Mouse (Mus musculus) megakaryocyte, embryonic 14.5 days (primary cell): ENCODE results near the gene Gcnt1. TPM values are rescaled to one million over a fixed set of nuclear protein-coding genes. Genes with fewer than 3 reads are reported as not detected.

ENCODE experiments used
- H3K27me3 ChIP-seq: replicated peaks from 2 replicates; pipeline ENCODE3; 2012; ENCODE audit warnings: inconsistent platforms
- H3K36me3 ChIP-seq: replicated peaks from 2 replicates; pipeline ENCODE3; 2012; ENCODE audit warnings: low read length, inconsistent platforms, mixed read lengths
- H3K4me1 ChIP-seq: 2 replicates; pipeline ENCODE4 v1.6.1; 2012; ENCODE audit warnings: inconsistent platforms
- H3K4me3 ChIP-seq: replicated peaks from 2 replicates; pipeline ENCODE3; 2012; ENCODE audit warnings: moderate library complexity, mild to moderate bottlenecking, inconsistent platforms
- H3K9me3 ChIP-seq: 2 replicates; pipeline ENCODE4 v1.6.1; 2012; ENCODE audit warnings: inconsistent platforms
- FLI1 ChIP-seq: IDR thresholded peaks from 2 replicates; pipeline ENCODE4 v1.6.1; 2012; ENCODE audit warnings: low read length, inconsistent platforms, mixed read lengths
- GATA1 ChIP-seq: IDR thresholded peaks from 3 replicates; pipeline ENCODE4 v1.6.1; 2012; ENCODE audit warnings: mixed read lengths, low read length, inconsistent platforms, borderline replicate concordance
- polyA plus RNA-seq: library from polyadenylated mRNA; stranded (reverse); fragments of >175 nt; gene quantifications from 2 replicates; pipeline ENCODE4 v1.2.3, GENCODE M21; 2012; ENCODE audit warnings: low replicate concordance; ENCODE audit not compliant: insufficient read depth

Gcnt1 gene
- polyA plus RNA-seq, 1 experiment = 0.73 TPM

DNA sequence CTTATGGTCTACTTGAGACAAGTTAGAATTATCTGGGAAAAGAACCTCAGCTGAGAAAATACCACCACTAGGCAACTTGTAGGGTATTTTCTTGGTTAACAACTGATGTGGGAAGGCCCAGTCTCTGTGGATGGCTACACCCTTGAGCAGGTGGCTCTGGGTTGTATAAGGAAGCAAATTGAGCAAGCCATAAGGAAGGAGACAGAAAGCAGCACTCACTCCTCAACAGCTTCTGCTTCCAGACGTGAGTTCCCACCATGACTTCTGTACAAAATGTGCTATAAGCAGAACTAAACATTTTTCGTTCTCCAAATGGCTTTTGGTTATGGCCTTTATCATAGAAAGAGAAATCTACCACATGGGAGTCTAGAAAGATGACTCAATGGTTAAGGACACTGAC, 58.2 kb downstream of the Gcnt1 start:
- H3K9me3 ChIP-seq = no peaks in the 10 kb centered on the region
- H3K36me3 ChIP-seq = peaks cover 8% of the 10 kb centered on the region
- H3K4me1 ChIP-seq = 0 out of 2 replicates have a peak, but pooled peaks cover 3% of the 10 kb centered on the region
- no peak overlapping the region for H3K4me3 ChIP-seq
- no peak for TF ChIP-seq FLI1
- TF ChIP-seq GATA1 = no peak
- no peaks in the 10 kb centered on the region for H3K27me3 ChIP-seq

DNA sequence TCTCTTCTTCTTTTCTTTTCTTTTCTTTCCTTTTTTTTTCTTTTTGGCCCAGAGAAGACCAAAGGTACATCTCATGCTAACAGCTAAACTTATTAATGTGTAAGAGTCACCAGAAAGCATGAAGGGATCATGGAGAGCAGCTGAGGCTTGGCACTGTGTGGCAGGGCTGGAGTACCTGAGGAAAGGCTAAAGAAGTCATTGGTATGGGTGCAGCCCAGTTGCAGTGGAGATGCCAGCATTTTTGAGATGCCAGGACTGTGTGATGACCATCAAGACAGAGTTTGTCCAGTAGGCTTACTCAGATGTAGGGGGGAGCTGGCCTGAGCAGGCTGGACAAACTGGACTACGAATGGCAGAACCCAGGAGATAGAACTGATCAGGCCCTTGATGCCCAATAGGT, 58.9 kb downstream of the Gcnt1 start:
- TF ChIP-seq GATA1 = no peak
- TF ChIP-seq FLI1 = no peak
- Histone ChIP-seq H3K36me3 (peaks cover 6% of the 10 kb centered on the region), H3K4me3 (no peak overlapping the region), H3K27me3 (no peaks in the 10 kb centered on the region), H3K9me3 (no peaks in the 10 kb centered on the region), H3K4me1 (0 out of 2 replicates have a peak, but pooled peaks cover 3% of the 10 kb centered on the region)

DNA sequence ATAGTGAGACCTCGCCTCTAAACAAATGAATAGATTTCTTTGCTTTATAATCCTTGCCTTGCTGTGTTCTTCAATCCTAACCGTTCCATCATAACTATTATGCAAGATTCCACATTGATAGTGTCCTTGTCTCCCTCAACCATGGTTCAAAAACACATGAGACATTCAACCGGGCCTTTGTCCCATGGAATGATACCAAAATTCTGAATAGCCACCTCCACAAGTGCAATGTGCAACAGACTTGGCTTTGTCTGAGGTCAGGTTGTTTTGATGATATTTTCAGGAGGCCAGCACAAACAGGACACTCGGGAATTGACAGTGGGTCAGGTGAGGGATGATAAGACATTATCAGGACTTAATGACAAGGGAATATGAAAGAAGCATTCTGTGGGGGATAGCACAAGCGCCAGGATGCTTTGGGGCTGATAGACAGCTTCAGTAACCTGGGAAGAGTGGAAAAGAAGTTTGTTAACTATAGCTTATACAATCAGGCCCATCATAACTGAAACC, 59.9 kb downstream of the Gcnt1 start:
- peaks cover 5% of the 10 kb centered on the region for H3K36me3 ChIP-seq
- no peak for TF ChIP-seq GATA1
- no peak for TF ChIP-seq FLI1
- no peak overlapping the region for H3K4me3 ChIP-seq
- no peaks in the 10 kb centered on the region for H3K9me3 ChIP-seq
- H3K4me1 ChIP-seq = 0 out of 2 replicates have a peak, but pooled peaks cover 3% of the 10 kb centered on the region
- H3K27me3 ChIP-seq = no peaks in the 10 kb centered on the region

DNA sequence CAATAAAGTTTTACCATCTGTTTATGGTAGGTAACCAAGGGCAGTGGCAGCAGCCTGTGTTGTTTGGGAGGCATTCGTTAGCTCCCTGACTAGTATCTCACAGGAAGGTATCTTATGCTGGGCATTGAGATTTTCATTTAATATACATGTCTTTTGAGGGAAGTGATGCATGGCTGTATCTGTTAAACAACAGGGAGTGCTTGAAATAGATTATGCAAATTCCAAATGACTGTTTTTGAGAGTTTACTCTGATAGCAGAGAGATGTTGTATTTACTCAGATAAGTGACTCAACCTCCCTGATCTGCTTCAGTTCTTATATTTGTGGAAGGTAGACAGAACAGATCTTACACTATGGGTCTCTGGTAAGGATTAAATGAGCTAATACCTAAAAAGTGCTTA, 61.1 kb downstream of the Gcnt1 start:
- Histone ChIP-seq H3K36me3 (peaks cover 3% of the 10 kb centered on the region), H3K27me3 (no peaks in the 10 kb centered on the region), H3K9me3 (no peaks in the 10 kb centered on the region), H3K4me1 (0 out of 2 replicates have a peak, but pooled peaks cover 3% of the 10 kb centered on the region), H3K4me3 (no peak overlapping the region)
- TF ChIP-seq GATA1 (no peak), FLI1 (no peak)

DNA sequence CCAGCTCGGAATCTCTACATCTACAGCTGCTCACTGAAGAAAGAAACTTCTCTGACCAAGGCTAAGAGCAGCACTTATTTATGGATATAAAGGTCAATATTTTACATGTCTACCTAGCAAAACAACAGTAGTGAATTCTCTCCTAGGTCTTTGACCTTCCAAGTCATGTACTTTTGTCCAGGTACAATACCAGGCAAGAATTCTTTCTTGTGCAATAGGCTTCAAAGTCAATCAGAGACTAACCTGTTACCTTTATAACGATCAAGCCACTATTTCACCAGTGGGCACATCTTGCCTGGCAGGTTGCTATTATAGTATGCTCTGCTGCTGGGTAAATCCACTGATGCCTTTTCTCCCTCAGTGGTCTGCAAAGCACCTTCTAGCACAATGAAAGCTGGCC, 61.6 kb downstream of the Gcnt1 start:
- Histone ChIP-seq H3K4me3 (no peak overlapping the region), H3K27me3 (no peaks in the 10 kb centered on the region), H3K9me3 (no peaks in the 10 kb centered on the region), H3K36me3 (no peaks in the 10 kb centered on the region), H3K4me1 (0 out of 2 replicates have a peak, but pooled peaks cover 3% of the 10 kb centered on the region)
- TF ChIP-seq FLI1 = no peak

DNA sequence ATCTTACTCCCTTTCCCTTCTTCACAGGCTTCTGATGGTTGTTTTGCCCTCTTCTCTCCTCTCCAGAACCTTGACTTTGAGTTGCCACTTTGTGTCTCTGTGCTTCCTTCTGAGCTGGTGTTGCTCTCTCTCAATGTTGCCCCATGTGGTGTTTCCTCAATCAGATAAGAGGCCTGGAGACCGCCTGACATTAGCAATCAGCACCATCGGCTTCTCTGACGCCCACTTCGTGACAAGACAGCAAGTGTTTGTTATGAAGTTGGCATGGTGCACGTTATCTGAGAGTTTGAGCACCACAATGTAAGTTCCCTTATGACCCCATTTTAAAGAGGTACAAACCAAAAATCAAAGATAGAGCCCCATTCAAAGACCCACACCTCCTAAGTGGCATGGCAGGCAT, 76.6 kb downstream of the Gcnt1 start:
- no peaks in the 10 kb centered on the region for H3K9me3 ChIP-seq
- H3K27me3 ChIP-seq = no peaks in the 10 kb centered on the region
- H3K36me3 ChIP-seq = peaks cover 3% of the 10 kb centered on the region
- H3K4me3 ChIP-seq = no peak overlapping the region
- peaks cover 18% of the 10 kb centered on the region for H3K4me1 ChIP-seq
- TF ChIP-seq GATA1 (no peak), FLI1 (no peak)

DNA sequence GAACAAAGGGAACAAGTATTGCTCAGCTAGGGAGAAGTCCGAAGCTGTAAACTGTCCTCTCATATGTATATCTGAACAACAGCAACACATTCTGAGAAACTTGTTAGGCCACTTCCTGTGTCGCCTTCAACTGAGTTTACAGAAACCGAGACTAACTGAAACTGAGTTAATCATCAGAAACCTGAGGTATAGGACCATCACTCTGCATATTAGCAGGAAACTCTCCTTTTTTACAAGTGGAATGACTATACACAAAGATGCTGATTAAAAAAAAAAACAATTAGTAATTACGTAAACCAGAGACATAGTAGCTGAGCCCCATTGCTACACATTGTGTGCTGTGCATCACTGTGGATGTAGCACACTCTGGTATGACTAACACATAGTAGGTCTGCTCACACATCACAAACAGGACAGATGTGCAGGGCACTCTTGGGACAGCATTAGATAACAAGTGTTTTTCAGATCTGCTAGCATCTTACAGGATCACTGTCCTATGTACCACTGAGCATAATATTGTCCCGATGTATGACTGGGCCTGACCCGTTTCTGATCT, 77.4 kb downstream of the Gcnt1 start:
- no peak for TF ChIP-seq FLI1
- TF ChIP-seq GATA1 = no peak

DNA sequence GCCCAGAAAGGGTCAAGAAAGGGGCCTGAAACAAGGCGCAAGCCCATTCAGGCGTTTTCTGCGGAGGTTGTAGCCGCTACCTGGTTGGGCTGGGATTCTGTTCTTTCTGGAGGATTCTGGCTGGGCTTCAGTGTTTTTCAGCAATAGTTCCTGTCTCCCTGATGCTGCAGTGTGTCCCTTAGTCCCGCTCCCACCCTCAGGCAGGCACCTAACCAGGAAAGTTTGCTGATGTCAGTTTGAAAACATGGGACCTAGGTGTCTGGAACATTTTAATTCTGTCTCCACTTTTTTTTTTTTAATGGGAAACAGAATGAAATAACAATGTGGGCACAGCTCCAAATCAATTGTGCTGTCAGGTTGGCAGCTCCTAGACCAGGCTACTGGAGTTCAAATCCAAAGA, 78.5 kb downstream of the Gcnt1 start:
- TF ChIP-seq GATA1 (no peak), FLI1 (no peak)
- Histone ChIP-seq H3K27me3 (no peaks in the 10 kb centered on the region), H3K4me1 (peaks cover 18% of the 10 kb centered on the region), H3K4me3 (no peak overlapping the region), H3K36me3 (peaks cover 3% of the 10 kb centered on the region), H3K9me3 (no peaks in the 10 kb centered on the region)

More for the DNA sequence above, 77.4 kb downstream of the Gcnt1 start:
- Histone ChIP-seq H3K9me3 (no peaks in the 10 kb centered on the region), H3K36me3 (peaks cover 3% of the 10 kb centered on the region), H3K4me1 (peaks cover 18% of the 10 kb centered on the region), H3K27me3 (no peaks in the 10 kb centered on the region), H3K4me3 (peak overlapping the region; percentile 64)

DNA sequence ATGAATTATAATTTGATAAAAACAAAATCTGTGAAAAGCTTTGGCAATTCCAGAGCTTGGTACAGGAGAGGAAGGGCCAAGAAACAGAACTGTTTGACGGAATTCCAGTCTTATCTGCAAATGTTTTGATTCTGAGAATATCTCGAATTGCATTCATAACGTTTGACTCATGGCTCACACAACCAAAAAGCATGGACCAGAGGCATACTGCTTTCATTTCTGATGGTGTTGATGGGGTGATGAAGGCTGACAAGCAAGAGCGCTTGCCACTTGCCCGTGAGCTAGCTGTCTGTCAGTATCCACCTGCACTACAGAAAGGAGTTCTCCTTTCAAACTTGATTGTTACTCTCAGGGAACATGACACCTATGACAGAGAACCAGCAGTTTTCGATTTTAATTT, 83.1 kb downstream of the Gcnt1 start:
- Histone ChIP-seq H3K27me3 (no peaks in the 10 kb centered on the region), H3K4me3 (no peak overlapping the region), H3K9me3 (no peaks in the 10 kb centered on the region), H3K36me3 (no peaks in the 10 kb centered on the region), H3K4me1 (peaks cover 6% of the 10 kb centered on the region)
- TF ChIP-seq FLI1 (no peak), GATA1 (no peak)

DNA sequence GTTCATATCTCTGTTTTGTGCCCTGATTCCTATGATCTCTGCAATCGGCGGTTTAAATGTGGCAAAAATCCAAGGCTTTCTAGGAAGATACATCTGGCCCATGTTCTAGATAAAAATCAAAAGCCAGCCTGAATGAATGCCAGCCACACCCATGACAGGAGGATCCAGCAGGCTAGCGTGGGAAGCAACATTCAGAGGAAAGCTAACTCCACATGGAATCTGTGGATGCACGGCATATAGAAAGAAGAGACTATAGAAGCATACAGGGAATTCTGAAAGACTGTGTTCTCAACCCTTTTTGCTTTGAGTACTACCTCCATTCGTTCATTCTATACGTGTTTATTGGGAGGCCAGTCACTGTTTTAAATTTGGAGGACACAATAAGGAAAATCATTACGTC, 86.6 kb downstream of the Gcnt1 start:
- H3K4me1 ChIP-seq = peaks cover 6% of the 10 kb centered on the region
- no peak for TF ChIP-seq GATA1
- no peak for TF ChIP-seq FLI1
- no peaks in the 10 kb centered on the region for H3K9me3 ChIP-seq
- H3K36me3 ChIP-seq = no peaks in the 10 kb centered on the region
- H3K4me3 ChIP-seq = no peak overlapping the region
- H3K27me3 ChIP-seq = peaks cover 1% of the 10 kb centered on the region

DNA sequence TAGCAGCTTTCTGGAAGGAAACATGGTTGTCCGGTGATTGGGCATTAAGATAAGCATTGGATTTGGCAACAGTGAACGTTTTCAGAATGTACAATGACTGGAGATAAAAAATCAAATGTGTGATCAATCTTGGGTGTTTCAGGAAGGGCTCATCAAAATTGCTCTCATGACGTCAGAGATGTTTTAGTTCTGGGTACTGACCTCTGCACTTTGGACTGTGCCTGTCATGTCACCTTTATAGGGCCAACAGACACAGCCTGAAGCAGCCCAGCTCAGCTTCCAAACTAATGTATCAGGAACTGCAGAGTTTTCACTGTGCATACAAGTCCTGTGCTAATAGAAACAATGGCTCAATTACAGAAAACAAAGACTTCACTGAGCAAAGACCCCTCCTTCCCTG, 89.3 kb downstream of the Gcnt1 start:
- H3K9me3 ChIP-seq = no peaks in the 10 kb centered on the region
- peaks cover 6% of the 10 kb centered on the region for H3K4me1 ChIP-seq
- H3K36me3 ChIP-seq = no peaks in the 10 kb centered on the region
- H3K4me3 ChIP-seq = no peak overlapping the region
- peaks cover 1% of the 10 kb centered on the region for H3K27me3 ChIP-seq
- TF ChIP-seq GATA1 (no peak), FLI1 (no peak)
